Mouse (Mus musculus): ENCODE data around the gene Gm5168. TPM values are rescaled to one million over a fixed set of nuclear protein-coding genes. Genes with fewer than 3 reads are reported as not detected.
"Not testable (repeated sequence)": the region's sequence is repeated elsewhere in the genome, so short reads cannot be mapped to it uniquely, and the experiment has no call there.

Gm5168 gene
- not detected in 2 replicates for polyA plus RNA-seq (2015; fragmentation: Nextera tagmentation; extraction: Ambion mirVana)

GRCm38 (mm10) chrX:26050941-26051340 is at the start of gene Gm5168:
Gene Gm5168, minus strand, starts transcription at chrX:26051041.
- H3K4me2 ChIP-seq (ENCODE audit: low read depth, low read length); ATAC-seq (ENCODE audit: low read depth); H3K27me3 ChIP-seq (ENCODE audit: control insufficient read depth, insufficient read depth, low read depth, low read length); H3K27ac ChIP-seq (ENCODE audit: low read length); H3K4me1 ChIP-seq (ENCODE audit: control insufficient read depth, low read depth, low read length); H3K9me3 ChIP-seq (replicated peaks; ENCODE audit: control insufficient read depth, low read length); H3K9ac ChIP-seq (ENCODE audit: low read depth, low read length); H3K4me3 ChIP-seq (ENCODE audit: low read depth, low read length); H3K36me3 ChIP-seq (ENCODE audit: control insufficient read depth, insufficient read depth): not testable (repeated sequence)
- no CpG with 5 or more reads among the region's 3 CpGs for WGBS (ENCODE audit: insufficient replicate concordance)

Other genes with a start within 250 kb of the Gm5168 start
- not detected in 2 replicates for gene Gm2012, start 180.3 kb upstream of the Gm5168 start, polyA plus RNA-seq (2015; fragmentation: Nextera tagmentation; extraction: Ambion mirVana)